Mouse (Mus musculus): ENCODE measurements around the gene Ephb3. TPM values are rescaled to one million over a fixed set of nuclear protein-coding genes. Genes with fewer than 3 reads are reported as not detected.

Ephb3 gene
- polyA plus RNA-seq, 1 experiment = 1.4 TPM

DNA sequence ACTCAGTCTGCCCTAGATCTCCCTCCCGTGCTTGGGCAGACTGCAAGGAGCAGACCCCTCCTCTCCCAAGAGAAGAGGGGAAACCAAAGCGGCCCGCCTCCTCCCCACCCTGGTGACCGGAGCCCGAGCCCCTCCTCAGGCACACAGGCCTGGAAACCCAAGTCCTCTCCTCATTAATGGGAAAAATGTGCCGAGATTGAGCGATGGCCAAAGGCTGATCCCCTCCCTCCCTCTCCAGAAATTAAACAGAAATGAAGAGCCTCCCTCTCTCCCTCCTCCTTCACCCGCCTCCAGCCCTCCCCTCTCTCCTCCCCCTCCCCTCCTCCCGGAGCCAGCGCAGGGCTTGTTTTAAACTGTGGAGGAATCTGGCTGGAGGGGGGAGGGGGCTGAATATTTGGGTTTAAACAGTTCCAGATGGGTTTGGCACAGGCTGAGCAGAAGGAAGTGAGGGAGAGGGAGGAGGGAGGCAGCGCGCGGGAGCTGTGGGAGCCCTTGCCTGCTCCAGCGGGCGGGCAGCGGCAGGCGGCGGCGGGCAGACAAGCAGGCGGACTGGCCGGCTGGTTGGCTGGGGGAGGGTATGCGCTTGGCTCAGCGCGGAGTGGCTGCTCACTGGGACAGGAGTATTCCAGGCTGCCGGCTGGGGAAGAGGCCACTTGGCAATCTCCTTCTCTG, 6.2 kb downstream of the Ephb3 start:
- TF ChIP-seq POLR2A (IDR thresholded peaks at IDR 0.05; ENCODE audit: borderline replicate concordance, control insufficient read depth, low read depth, low read length) (no peak), CTCF (IDR thresholded peaks at IDR 0.05; ENCODE audit: control insufficient read depth, insufficient read depth, low read length) (no peak)
- no peak overlapping the region for H3K27ac ChIP-seq (ENCODE audit: control insufficient read depth, insufficient read depth, low read depth, low read length, poor library complexity)
- H3K4me1 ChIP-seq (ENCODE audit: control insufficient read depth, insufficient read depth, low read length) = no peaks in the 10 kb centered on the region
- H3K4me3 ChIP-seq (replicated peaks; ENCODE audit: control insufficient read depth, low read depth, low read length) = no peak overlapping the region
- 4% methylated on average over 25 of the region's 25 CpGs for WGBS

DNA sequence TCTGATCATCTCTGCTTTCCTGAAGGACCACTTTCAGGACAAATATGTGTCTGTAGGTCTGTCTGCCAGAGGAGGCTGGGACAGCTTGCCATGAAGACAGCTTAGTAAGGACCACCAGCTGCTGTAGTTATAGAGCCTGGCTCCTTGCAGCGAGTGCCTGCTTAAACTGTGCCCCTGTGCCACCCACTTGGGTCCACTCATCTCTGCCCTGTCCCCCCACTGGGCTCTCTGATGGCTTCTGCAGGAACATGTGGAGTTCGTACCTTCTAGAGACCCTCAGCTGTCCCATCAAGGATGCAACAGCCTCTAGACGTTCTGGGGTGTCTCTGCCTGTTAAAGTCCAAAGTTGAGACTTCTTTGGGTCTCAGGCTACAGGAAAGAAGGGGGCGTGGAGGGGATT, 6.9 kb downstream of the Ephb3 start:
- WGBS = 59% methylated on average over 4 of the region's 4 CpGs
- no peaks in the 10 kb centered on the region for H3K4me1 ChIP-seq (ENCODE audit: control insufficient read depth, insufficient read depth, low read length)
- H3K4me3 ChIP-seq (replicated peaks; ENCODE audit: control insufficient read depth, low read depth, low read length) = no peak overlapping the region
- H3K27ac ChIP-seq (ENCODE audit: control insufficient read depth, insufficient read depth, low read depth, low read length, poor library complexity) = no peak overlapping the region
- TF ChIP-seq POLR2A (IDR thresholded peaks at IDR 0.05; ENCODE audit: borderline replicate concordance, control insufficient read depth, low read depth, low read length) (no peak), CTCF (IDR thresholded peaks at IDR 0.05; ENCODE audit: control insufficient read depth, insufficient read depth, low read length) (no peak)

- WGBS = 89% methylated on average over 1 of the region's 1 CpGs
Observed at GRCm38 (mm10) chr16:21212369-21212768, 7.8 kb downstream of the Ephb3 start.

DNA sequence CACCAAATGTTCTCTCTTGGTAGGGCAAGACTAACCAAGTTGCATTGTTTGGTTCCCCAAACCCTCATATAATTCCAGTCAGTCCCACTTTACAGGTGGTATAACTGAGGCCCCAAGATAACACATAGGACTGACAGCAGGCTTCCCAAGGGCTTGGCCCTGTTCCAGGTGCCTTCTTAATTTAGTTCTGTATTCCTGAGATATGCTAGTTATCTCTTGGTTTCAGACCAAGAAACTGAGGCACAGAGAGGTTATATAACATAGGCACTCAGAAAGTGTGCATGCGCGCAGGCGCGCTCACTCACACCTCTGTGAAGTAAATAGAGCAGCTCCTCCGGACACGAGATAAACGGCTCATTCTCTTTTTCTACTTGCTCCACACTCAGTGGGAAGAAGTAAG, 9.4 kb downstream of the Ephb3 start:
- TF ChIP-seq CTCF (IDR thresholded peaks at IDR 0.05; ENCODE audit: control insufficient read depth, insufficient read depth, low read length) (no peak), POLR2A (IDR thresholded peaks at IDR 0.05; ENCODE audit: borderline replicate concordance, control insufficient read depth, low read depth, low read length) (no peak)
- 88% methylated on average over 7 of the region's 7 CpGs for WGBS
- Histone ChIP-seq H3K4me3 (replicated peaks; ENCODE audit: control insufficient read depth, low read depth, low read length) (no peak overlapping the region), H3K4me1 (ENCODE audit: control insufficient read depth, insufficient read depth, low read length) (no peaks in the 10 kb centered on the region), H3K27ac (ENCODE audit: control insufficient read depth, insufficient read depth, low read depth, low read length, poor library complexity) (no peak overlapping the region)

More at GRCm38 (mm10) chr16:21212369-21212768, 7.8 kb downstream of the Ephb3 start:
- H3K27ac ChIP-seq (ENCODE audit: control insufficient read depth, insufficient read depth, low read depth, low read length, poor library complexity) = no peak overlapping the region
- H3K4me3 ChIP-seq (replicated peaks; ENCODE audit: control insufficient read depth, low read depth, low read length) = no peak overlapping the region
- TF ChIP-seq CTCF (IDR thresholded peaks at IDR 0.05; ENCODE audit: control insufficient read depth, insufficient read depth, low read length) = no peak
- TF ChIP-seq POLR2A (IDR thresholded peaks at IDR 0.05; ENCODE audit: borderline replicate concordance, control insufficient read depth, low read depth, low read length) = no peak
- no peaks in the 10 kb centered on the region for H3K4me1 ChIP-seq (ENCODE audit: control insufficient read depth, insufficient read depth, low read length)

- Histone ChIP-seq H3K4me3 (replicated peaks; ENCODE audit: control insufficient read depth, low read depth, low read length) (no peak overlapping the region), H3K27ac (ENCODE audit: control insufficient read depth, insufficient read depth, low read depth, low read length, poor library complexity) (no peak overlapping the region), H3K4me1 (ENCODE audit: control insufficient read depth, insufficient read depth, low read length) (no peaks in the 10 kb centered on the region)
- TF ChIP-seq POLR2A (IDR thresholded peaks at IDR 0.05; ENCODE audit: borderline replicate concordance, control insufficient read depth, low read depth, low read length) (no peak), CTCF (IDR thresholded peaks at IDR 0.05; ENCODE audit: control insufficient read depth, insufficient read depth, low read length) (no peak)
- WGBS = 50% methylated on average over 17 of the region's 17 CpGs
Observed at GRCm38 (mm10) chr16:21214803-21215202, 10.2 kb downstream of the Ephb3 start.

- Histone ChIP-seq H3K4me1 (ENCODE audit: control insufficient read depth, insufficient read depth, low read length) (no peaks in the 10 kb centered on the region), H3K4me3 (replicated peaks; ENCODE audit: control insufficient read depth, low read depth, low read length) (no peak overlapping the region), H3K27ac (ENCODE audit: control insufficient read depth, insufficient read depth, low read depth, low read length, poor library complexity) (no peak overlapping the region)
- 42% methylated on average over 4 of the region's 4 CpGs for WGBS
- TF ChIP-seq CTCF (IDR thresholded peaks at IDR 0.05; ENCODE audit: control insufficient read depth, insufficient read depth, low read length) = no peak
- no peak for TF ChIP-seq POLR2A (IDR thresholded peaks at IDR 0.05; ENCODE audit: borderline replicate concordance, control insufficient read depth, low read depth, low read length)
Observed at GRCm38 (mm10) chr16:21216047-21216446, 11.5 kb downstream of the Ephb3 start.

DNA sequence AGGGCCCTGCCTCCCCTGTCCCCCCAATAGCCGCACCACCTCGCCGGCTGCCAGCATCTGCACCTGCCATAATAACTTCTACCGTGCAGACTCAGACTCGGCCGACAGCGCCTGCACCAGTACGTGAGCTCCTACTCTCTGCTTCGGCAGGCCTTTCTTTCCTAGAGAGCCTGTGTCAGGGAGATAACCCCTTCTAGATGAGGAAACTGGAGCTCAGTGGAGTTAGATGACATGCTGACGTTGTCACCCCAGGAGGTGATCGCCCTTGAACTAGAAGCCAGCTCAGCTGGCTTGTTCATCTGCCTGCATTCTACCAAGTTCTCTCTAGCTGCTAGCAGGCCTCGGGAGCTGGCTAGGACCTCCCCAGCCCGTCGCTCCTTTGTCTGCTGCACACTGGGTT, 12.7 kb downstream of the Ephb3 start:
- TF ChIP-seq POLR2A (IDR thresholded peaks at IDR 0.05; ENCODE audit: borderline replicate concordance, control insufficient read depth, low read depth, low read length) (no peak), CTCF (IDR thresholded peaks at IDR 0.05; ENCODE audit: control insufficient read depth, insufficient read depth, low read length) (no peak)
- H3K27ac ChIP-seq (ENCODE audit: control insufficient read depth, insufficient read depth, low read depth, low read length, poor library complexity) = no peak overlapping the region
- no peak overlapping the region for H3K4me3 ChIP-seq (replicated peaks; ENCODE audit: control insufficient read depth, low read depth, low read length)
- H3K4me1 ChIP-seq (ENCODE audit: control insufficient read depth, insufficient read depth, low read length) = no peaks in the 10 kb centered on the region
- WGBS = 82% methylated on average over 14 of the region's 14 CpGs

DNA sequence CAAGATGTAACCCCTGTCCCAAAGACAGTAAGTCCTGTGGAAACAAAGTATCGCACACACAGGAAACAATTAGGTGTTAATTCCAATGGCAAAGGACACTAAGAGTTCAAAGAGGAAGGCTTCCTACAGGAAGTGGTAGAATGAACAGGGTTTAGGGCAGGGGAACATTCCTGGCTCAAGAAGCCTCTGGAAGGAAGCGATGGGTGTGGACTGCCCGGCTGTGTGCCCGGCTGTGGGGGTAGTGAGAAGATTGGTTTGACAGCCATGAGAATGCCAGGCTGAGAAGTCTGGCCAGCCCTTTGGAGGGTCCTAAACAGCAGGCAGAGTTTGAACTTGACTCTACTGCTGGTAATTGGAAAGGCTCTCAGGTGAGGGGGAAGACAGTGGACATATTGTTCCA, 15.1 kb downstream of the Ephb3 start:
- Histone ChIP-seq H3K27ac (ENCODE audit: control insufficient read depth, insufficient read depth, low read depth, low read length, poor library complexity) (no peak overlapping the region), H3K4me3 (replicated peaks; ENCODE audit: control insufficient read depth, low read depth, low read length) (no peak overlapping the region), H3K4me1 (ENCODE audit: control insufficient read depth, insufficient read depth, low read length) (no peaks in the 10 kb centered on the region)
- TF ChIP-seq CTCF (IDR thresholded peaks at IDR 0.05; ENCODE audit: control insufficient read depth, insufficient read depth, low read length) (no peak), POLR2A (IDR thresholded peaks at IDR 0.05; ENCODE audit: borderline replicate concordance, control insufficient read depth, low read depth, low read length) (no peak)
- whole genome bisulfite sequencing = 64% methylated on average over 4 of the region's 4 CpGs

DNA sequence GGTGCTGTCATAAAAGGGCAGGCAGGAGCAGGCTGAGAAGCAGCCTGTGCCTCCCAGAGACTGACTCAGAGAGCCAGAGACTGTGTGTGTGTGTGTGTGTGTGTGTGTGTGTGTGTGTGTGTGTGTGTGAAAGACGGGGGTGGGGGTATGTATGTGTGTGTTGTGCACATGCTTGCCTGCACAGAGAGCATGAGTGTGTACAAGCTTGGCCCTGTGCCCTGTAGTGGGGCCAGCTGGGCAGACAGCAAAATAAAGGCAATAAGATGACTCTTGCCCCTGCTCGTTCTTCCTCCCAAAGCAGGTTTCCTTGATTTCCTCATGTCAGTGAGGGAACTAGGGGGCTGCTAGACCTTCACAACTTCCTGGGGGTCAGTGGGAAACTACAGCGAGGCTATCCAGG, 18.5 kb downstream of the Ephb3 start:
- H3K4me1 ChIP-seq (ENCODE audit: control insufficient read depth, insufficient read depth, low read length) = no peaks in the 10 kb centered on the region
- H3K4me3 ChIP-seq (replicated peaks; ENCODE audit: control insufficient read depth, low read depth, low read length) = no peak overlapping the region
- TF ChIP-seq CTCF (IDR thresholded peaks at IDR 0.05; ENCODE audit: control insufficient read depth, insufficient read depth, low read length) = no peak
- no peak for TF ChIP-seq POLR2A (IDR thresholded peaks at IDR 0.05; ENCODE audit: borderline replicate concordance, control insufficient read depth, low read depth, low read length)
- no peak overlapping the region for H3K27ac ChIP-seq (ENCODE audit: control insufficient read depth, insufficient read depth, low read depth, low read length, poor library complexity)
- WGBS = 67% methylated on average over 3 of the region's 3 CpGs

Measured in bone marrow, adult 2 months (tissue).